Mouse (Mus musculus): ENCODE measurements around the gene Ly6g6c.

Gene Ly6g6c

GRCm38 (mm10) chr17:35085208-35085865, 20.1 kb downstream of the Ly6g6c start, which contains the start of gene Ly6g6f:
TSS of gene Ly6g6f (minus strand) at chr17:35085610.
- DNase-seq, result no peak

GRCm38 (mm10) chr17:35088151-35088550, 23.0 kb downstream of the Ly6g6c start:
- no peak for DNase-seq

GRCm38 (mm10) chr17:35088825-35089644, 23.8 kb downstream of the Ly6g6c start, which contains the start of gene Abhd16a:
TSS of gene Abhd16a (plus strand) at chr17:35089263.
- peak; percentile 96 for DNase-seq

GRCm38 (mm10) chr17:35090166-35090932, 25.2 kb downstream of the Ly6g6c start:
- no peak for DNase-seq

GRCm38 (mm10) chr17:35092403-35093198, 27.4 kb downstream of the Ly6g6c start:
- peak; percentile 62 for DNase-seq

- no peak for DNase-seq
Measured at GRCm38 (mm10) chr17:35094475-35095365, 29.5 kb downstream of the Ly6g6c start.

GRCm38 (mm10) chr17:35096597-35096996, 31.4 kb downstream of the Ly6g6c start:
- DNase-seq, result no peak

- peak; percentile 57 for DNase-seq
Measured at GRCm38 (mm10) chr17:35097164-35097655, 32.0 kb downstream of the Ly6g6c start.

GRCm38 (mm10) chr17:35100196-35100765, 35.1 kb downstream of the Ly6g6c start:
- no peak for DNase-seq

- no peak for DNase-seq
Measured at GRCm38 (mm10) chr17:35101161-35101560, 36.0 kb downstream of the Ly6g6c start.

GRCm38 (mm10) chr17:35102299-35102698, 37.1 kb downstream of the Ly6g6c start:
- no peak for DNase-seq

- no peak for DNase-seq
Measured at GRCm38 (mm10) chr17:35103221-35103690, 38.1 kb downstream of the Ly6g6c start.

GRCm38 (mm10) chr17:35104079-35104478, 38.9 kb downstream of the Ly6g6c start:
- no peak for DNase-seq

- DNase-seq, result no peak
Measured at GRCm38 (mm10) chr17:35104754-35105153, 39.6 kb downstream of the Ly6g6c start.

- DNase-seq, result peak; percentile 51
Measured at GRCm38 (mm10) chr17:35105740-35106389, 40.7 kb downstream of the Ly6g6c start.

GRCm38 (mm10) chr17:35106522-35106921, 41.3 kb downstream of the Ly6g6c start:
- no peak for DNase-seq

- no peak for DNase-seq
Measured at GRCm38 (mm10) chr17:35108097-35108496, 42.9 kb downstream of the Ly6g6c start, which contains the start of gene Ly6g5c. TSS of gene Ly6g5c (plus strand) at chr17:35108279.

- DNase-seq, result peak; percentile 35
Measured at GRCm38 (mm10) chr17:35111774-35112173, 46.6 kb downstream of the Ly6g6c start.

- DNase-seq, result peak; percentile 56
Measured at GRCm38 (mm10) chr17:35115046-35116019, 50.1 kb downstream of the Ly6g6c start, which contains the start of gene Ly6g5b. TSS of gene Ly6g5b (minus strand) at chr17:35115428.

Measured in lung, postnatal 10 days (tissue).